Mouse (Mus musculus) intestine, postnatal 0 days (tissue): ENCODE measurements around the gene Mtmr12. TPM values are rescaled to one million over a fixed set of nuclear protein-coding genes. Genes with fewer than 3 reads are reported as not detected.

Source experiments
- ATAC-seq: fragments of 200-750 bp; cut with Nextera tagmentation; 2 replicates; pipeline ENCODE4 v1.8.0; 2017; ENCODE audit warnings: mild to moderate bottlenecking, moderate TSS enrichment, moderate library complexity
- H3K27ac ChIP-seq: fragments of 300-500 bp; sonication (generic); 2 replicates; pipeline ENCODE4 v1.5.1; 2014; ENCODE audit warnings: mild to moderate bottlenecking, low read depth, low read length, moderate library complexity
- H3K27me3 ChIP-seq: fragments of 300-500 bp; sonication (generic); replicated peaks from 2 replicates; pipeline ENCODE4 v1.6.1; 2014; ENCODE audit warnings: low read length, mixed read lengths; ENCODE audit not compliant: control insufficient read depth, insufficient read depth
- H3K36me3 ChIP-seq: fragments of 300-500 bp; sonication (generic); 2 replicates; pipeline ENCODE4 v1.6.1; 2014; ENCODE audit warnings: mild to moderate bottlenecking, moderate library complexity; ENCODE audit not compliant: control insufficient read depth, insufficient read depth
- H3K4me1 ChIP-seq: fragments of 300-500 bp; sonication (generic); replicated peaks from 2 replicates; pipeline ENCODE4 v1.6.1; 2014; ENCODE audit warnings: antibody characterized with exemption, low read length, mixed read lengths; ENCODE audit not compliant: control insufficient read depth, insufficient read depth
- H3K4me2 ChIP-seq: fragments of 300-500 bp; sonication (generic); replicated peaks from 2 replicates; pipeline ENCODE4 v1.6.1; 2014; ENCODE audit warnings: low read depth, mild to moderate bottlenecking, moderate library complexity
- H3K4me3 ChIP-seq: fragments of 300-500 bp; sonication (generic); 2 replicates; pipeline ENCODE4 v1.5.1; 2014; ENCODE audit warnings: low read depth, low read length
- H3K9ac ChIP-seq: fragments of 300-500 bp; sonication (generic); 2 replicates; pipeline ENCODE4 v1.6.1; 2014; ENCODE audit warnings: mild to moderate bottlenecking, low read depth, low read length
- H3K9me3 ChIP-seq: fragments of 300-500 bp; sonication (generic); 2 replicates; pipeline ENCODE4 v1.6.1; 2016; ENCODE audit warnings: mixed run types; ENCODE audit not compliant: control insufficient read depth
- CTCF ChIP-seq: sonication (generic); IDR thresholded peaks from 2 replicates; pipeline ENCODE4 v1.5.1; 2016; ENCODE audit warnings: low read depth, mild to moderate bottlenecking, control low read depth, antibody characterized with exemption, moderate library complexity
- WGBS: fragments of 180-500 bp; shearing (Covaris S2); extraction: QIAGEN DNeasy Blood & Tissue Kit; methylation state at CpG from one replicate; pipeline ENCODE4 v1.1.7; 2014; 5-methylcytosine and 5-hydroxymethylcytosine counted together
- polyA plus RNA-seq: library from polyadenylated mRNA; unstranded; fragments of >200 nt; fragmentation: Nextera tagmentation; extraction: Ambion mirVana; gene quantifications from 2 replicates; pipeline ENCODE4 v1.2.1, GENCODE M21; 2015

The Mtmr12 gene
- polyA plus RNA-seq, 1 experiment from 2014 or later, result 6.6 TPM

- Histone ChIP-seq H3K27me3 (no peaks in the 10 kb centered on the region), H3K9ac (no peak overlapping the region), H3K9me3 (no peaks in the 10 kb centered on the region), H3K4me1 (peaks cover 7% of the 10 kb centered on the region; the same call in 1 of the 2 replicates), H3K36me3 (no peaks in the 10 kb centered on the region), H3K27ac (peak overlapping the region; percentile 96; the same call in 1 of the 2 replicates), H3K4me2 (peak overlapping the region; percentile 63), H3K4me3 (peak overlapping the region; percentile 98)
- TF ChIP-seq CTCF, result no peak
- WGBS, result 20% methylated on average over 10 of the region's 10 CpGs
- ATAC-seq, result no peak
Measured at GRCm38 (mm10) chr15:12203512-12204318, 1.1 kb upstream of the Mtmr12 start.

GRCm38 (mm10) chr15:12205160-12205901 lies 503 bp downstream of the Mtmr12 start:
- Histone ChIP-seq H3K9ac (peak overlapping the region; percentile 95), H3K4me3 (peak overlapping the region; percentile 98), H3K36me3 (no peaks in the 10 kb centered on the region), H3K27me3 (no peaks in the 10 kb centered on the region), H3K27ac (peak overlapping the region; percentile 96), H3K9me3 (no peaks in the 10 kb centered on the region), H3K4me1 (peaks cover 7% of the 10 kb centered on the region; the same call in 1 of the 2 replicates), H3K4me2 (peak overlapping the region; percentile 68)
- under 1% methylated on average over 59 of the region's 73 CpGs for WGBS
- peak; percentile 74 for ATAC-seq
- TF ChIP-seq CTCF, result 0 out of 2 replicates have a peak, but pooled peaks have one; percentile 0

GRCm38 (mm10) chr15:12205902-12206645 lies 1.2 kb downstream of the Mtmr12 start:
- no peak for ATAC-seq
- no peak for TF ChIP-seq CTCF
- Histone ChIP-seq H3K9ac (peak overlapping the region; percentile 95), H3K4me1 (peaks cover 7% of the 10 kb centered on the region; the same call in 1 of the 2 replicates), H3K9me3 (no peaks in the 10 kb centered on the region), H3K4me2 (peak overlapping the region; percentile 68), H3K27ac (0 out of 2 replicates have a peak overlapping the region, but pooled peaks have one; percentile 9), H3K36me3 (no peaks in the 10 kb centered on the region), H3K27me3 (no peaks in the 10 kb centered on the region), H3K4me3 (peak overlapping the region; percentile 98)
- WGBS, result 19% methylated on average over 14 of the region's 14 CpGs

DNA sequence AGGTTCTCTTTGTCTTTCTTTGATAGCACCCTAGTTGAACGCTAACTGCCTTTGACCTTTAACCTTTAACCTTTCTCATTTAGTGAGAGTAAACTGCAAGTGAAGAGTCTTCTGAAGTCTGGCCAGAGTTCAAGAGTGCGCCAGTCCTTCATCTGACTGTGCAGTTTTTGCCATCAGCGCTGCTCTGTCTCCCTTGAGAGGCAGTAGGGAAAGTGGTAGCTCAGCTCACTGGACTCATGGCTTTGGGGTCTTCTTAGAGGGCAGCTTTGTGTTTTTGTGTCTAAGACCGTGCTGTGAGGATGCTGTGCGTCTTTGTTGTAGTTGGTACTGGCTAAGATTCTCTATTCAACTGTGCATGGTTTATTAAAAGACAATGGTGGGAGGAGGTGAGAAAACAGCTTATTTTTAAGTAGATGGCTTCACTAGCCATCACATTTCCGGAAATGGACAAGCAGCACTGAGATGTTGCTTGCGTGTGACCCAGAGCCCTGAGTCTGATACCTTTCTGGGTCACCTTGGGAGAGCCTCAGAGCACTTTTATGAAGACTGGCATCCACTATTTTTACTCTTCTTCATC lies 1.9 kb downstream of the Mtmr12 start:
- Histone ChIP-seq H3K4me1 (peaks cover 7% of the 10 kb centered on the region; the same call in 1 of the 2 replicates), H3K9me3 (no peaks in the 10 kb centered on the region), H3K4me3 (peak overlapping the region; percentile 98; the same call in 1 of the 2 replicates), H3K4me2 (peak overlapping the region; percentile 68), H3K27me3 (no peaks in the 10 kb centered on the region), H3K9ac (no peak overlapping the region), H3K36me3 (no peaks in the 10 kb centered on the region), H3K27ac (no peak overlapping the region)
- WGBS, result 63% methylated on average over 7 of the region's 7 CpGs
- no peak for ATAC-seq
- no peak for TF ChIP-seq CTCF

DNA sequence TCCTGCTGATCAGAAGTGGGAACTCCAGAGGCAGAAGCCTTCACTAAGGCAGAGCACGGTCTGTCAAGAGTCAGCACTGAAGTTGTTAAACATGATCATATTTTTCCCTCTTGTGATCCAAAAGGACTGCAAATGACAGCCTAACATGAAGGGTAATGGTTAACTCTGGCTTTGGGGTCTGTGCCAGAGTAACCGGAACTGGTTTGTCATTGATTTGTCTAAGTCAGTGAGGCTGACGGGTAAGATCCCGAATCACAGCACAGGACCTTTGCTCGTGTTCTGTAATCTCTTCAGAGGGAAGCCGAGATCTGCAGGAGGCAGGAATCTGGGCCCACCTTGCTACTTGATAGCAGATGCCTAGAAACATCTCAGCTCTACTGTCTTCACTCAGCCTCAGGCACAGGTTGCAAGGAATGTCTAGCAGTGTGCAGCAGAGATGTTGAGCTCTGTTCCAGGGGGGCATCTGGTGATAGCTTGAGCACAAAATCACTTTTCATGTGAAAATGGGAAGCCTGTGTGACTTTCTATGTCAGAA lies 2.8 kb downstream of the Mtmr12 start:
- ATAC-seq, result no peak
- Histone ChIP-seq H3K4me1 (peaks cover 7% of the 10 kb centered on the region; the same call in 1 of the 2 replicates), H3K9me3 (no peaks in the 10 kb centered on the region), H3K36me3 (no peaks in the 10 kb centered on the region), H3K27ac (no peak overlapping the region; the same call in 1 of the 2 replicates), H3K4me2 (no peak overlapping the region), H3K27me3 (no peaks in the 10 kb centered on the region), H3K9ac (0 out of 2 replicates have a peak overlapping the region, but pooled peaks have one; percentile 18), H3K4me3 (no peak overlapping the region)
- 26% methylated on average over 6 of the region's 6 CpGs for WGBS
- no peak for TF ChIP-seq CTCF
